Mouse (Mus musculus) heart, adult 2 months (tissue): ENCODE data around the gene Glipr2.

ENCODE experiments used
- CTCF ChIP-seq: fragments of 200-600 bp; IDR thresholded peaks from 2 replicates; pipeline ENCODE4 v1.8.1; 2022; ENCODE audit warnings: antibody characterized with exemption, mild to moderate bottlenecking, moderate library complexity
- POLR2A ChIP-seq: fragments of 200-500 bp; IDR thresholded peaks from 2 replicates; pipeline ENCODE4 v1.6.1; 2011; ENCODE audit warnings: mild to moderate bottlenecking, low read depth, low read length, control low read depth; ENCODE audit not compliant: insufficient read depth

GRCm38 (mm10) chr4:43974914-43975616 is 17.9 kb downstream of the Glipr2 start:
- TF ChIP-seq POLR2A (no peak), CTCF (no peak)
